Mouse (Mus musculus): ENCODE results near the gene Wiz.

GRCm38 (mm10) chr17:32350382-32350983, 38.8 kb downstream of the Wiz start, which contains the start of gene Akap8l:
- TF ChIP-seq POLR2A (IDR thresholded peaks at IDR 0.05; ENCODE audit: borderline replicate concordance, extremely low read depth, insufficient read depth, insufficient read length, poor library complexity, severe bottlenecking) (peak; percentile 79; the same call in 1 of the 2 replicates), CTCF (IDR thresholded peaks at IDR 0.05; ENCODE audit: borderline replicate concordance, extremely low read depth, insufficient read depth, insufficient read length) (no peak)
